Mouse (Mus musculus) brain, embryonic 14.5 days (tissue): ENCODE data around the gene Sgpp1. TPM values are rescaled to one million over a fixed set of nuclear protein-coding genes. Genes with fewer than 3 reads are reported as not detected.
A peak's percentile ranks its signal among the peaks of the same experiment; 100 is the strongest.
"Not testable (repeated sequence)": the region's sequence is repeated elsewhere in the genome, so short reads cannot be mapped to it uniquely, and the experiment has no call there.

Source experiments
- DNase-seq: peaks from one replicate; pipeline ENCODE4 v3.0.0-alpha.2; 2011; ENCODE audit warnings: low read depth
- CTCF ChIP-seq: fragments of 200-500 bp; IDR thresholded peaks from 2 replicates; pipeline ENCODE4 v1.5.1; 2012; ENCODE audit warnings: inconsistent platforms, mild to moderate bottlenecking, moderate library complexity, borderline replicate concordance; ENCODE audit not compliant: insufficient read depth, insufficient read length; ENCODE audit errors: extremely low read depth
- POLR2A ChIP-seq: fragments of 200-500 bp; IDR thresholded peaks from 2 replicates; pipeline ENCODE4 v1.6.1; 2012; ENCODE audit warnings: mild to moderate bottlenecking, inconsistent platforms, borderline replicate concordance; ENCODE audit not compliant: poor library complexity, insufficient read depth, insufficient read length, severe bottlenecking; ENCODE audit errors: extremely low read depth
- polyA plus RNA-seq: library from polyadenylated mRNA; depleted of rRNA; stranded (reverse); fragments of >200 nt; gene quantifications from 2 replicates; pipeline ENCODE4 v1.2.3, GENCODE M21; 2012

Gene Sgpp1
- polyA plus RNA-seq, 1 experiment = 13.2 TPM

- no peak for DNase-seq
- TF ChIP-seq POLR2A (no peak), CTCF (no peak)
Measured at GRCm38 (mm10) chr12:75706670-75707069, 28.9 kb downstream of the Sgpp1 start.

- TF ChIP-seq CTCF (no peak), POLR2A (no peak)
- DNase-seq = no peak
Measured at GRCm38 (mm10) chr12:75702739-75703122, 32.8 kb downstream of the Sgpp1 start.

- no peak for DNase-seq
Measured at GRCm38 (mm10) chr12:75702084-75702738, 33.3 kb downstream of the Sgpp1 start.

GRCm38 (mm10) chr12:75701173-75702083 lies 34.1 kb downstream of the Sgpp1 start:
- TF ChIP-seq CTCF = no peak
- peak; percentile 14 for DNase-seq

More at GRCm38 (mm10) chr12:75702084-75702738, 33.3 kb downstream of the Sgpp1 start:
- no peak for TF ChIP-seq POLR2A
- TF ChIP-seq CTCF = no peak

- DNase-seq = no peak
- TF ChIP-seq POLR2A = no peak
Measured at GRCm38 (mm10) chr12:75698692-75699091, 36.8 kb downstream of the Sgpp1 start.

GRCm38 (mm10) chr12:75695845-75696244 lies 39.7 kb downstream of the Sgpp1 start:
- DNase-seq = not testable (repeated sequence)

- no peak for DNase-seq
- TF ChIP-seq POLR2A = no peak
- TF ChIP-seq CTCF = no peak
Measured at GRCm38 (mm10) chr12:75689003-75689402, 46.5 kb downstream of the Sgpp1 start.

GRCm38 (mm10) chr12:75687314-75687713 lies 48.2 kb downstream of the Sgpp1 start:
- TF ChIP-seq POLR2A = no peak
- TF ChIP-seq CTCF = no peak
- DNase-seq = no peak

- DNase-seq = not testable (repeated sequence)
Measured at GRCm38 (mm10) chr12:75684026-75684425, 51.5 kb downstream of the Sgpp1 start.

- TF ChIP-seq POLR2A = no peak
- no peak for TF ChIP-seq CTCF
- no peak for DNase-seq
Measured at GRCm38 (mm10) chr12:75683598-75683997, 51.9 kb downstream of the Sgpp1 start.

- DNase-seq = no peak
- no peak for TF ChIP-seq POLR2A
- TF ChIP-seq CTCF = no peak
Measured at GRCm38 (mm10) chr12:75682842-75683241, 52.7 kb downstream of the Sgpp1 start.

GRCm38 (mm10) chr12:75681101-75681500 lies 54.4 kb downstream of the Sgpp1 start:
- DNase-seq = no peak
- TF ChIP-seq POLR2A (no peak), CTCF (no peak)

- no peak for DNase-seq
- TF ChIP-seq POLR2A = no peak
- TF ChIP-seq CTCF = no peak
Measured at GRCm38 (mm10) chr12:75678393-75678792, 57.1 kb downstream of the Sgpp1 start.

- no peak for DNase-seq
Measured at GRCm38 (mm10) chr12:75672630-75673029, 62.9 kb downstream of the Sgpp1 start.

More at GRCm38 (mm10) chr12:75672630-75673029, 62.9 kb downstream of the Sgpp1 start:
- no peak for TF ChIP-seq POLR2A
- no peak for TF ChIP-seq CTCF
